Mouse (Mus musculus): ENCODE measurements at regions not wholly inside any gene's neighbourhood (a gene's known extent, or its start where the extent isn't known, plus 50 kb on each side); places are given as distances from the start of the nearest gene placed in this dataset.

- Histone ChIP-seq H3ac (ENCODE audit: control insufficient read depth, insufficient read length, low read depth) (no peak overlapping the region), H3K4me3 (ENCODE audit: insufficient read depth, poor library complexity, severe bottlenecking) (no peak overlapping the region), H3K27me3 (ENCODE audit: control insufficient read depth, insufficient read depth, insufficient read length) (no peaks in the 10 kb centered on the region), H3K79me2 (ENCODE audit: control insufficient read depth, insufficient read depth) (no peaks in the 10 kb centered on the region), H3K36me3 (ENCODE audit: control insufficient read depth, insufficient read depth) (no peaks in the 10 kb centered on the region), H3K79me3 (ENCODE audit: low read depth) (no peaks in the 10 kb centered on the region)
- TF ChIP-seq FOSL1 (IDR thresholded peaks at IDR 0.05; ENCODE audit: insufficient read depth, low read length, poor library complexity, severe bottlenecking): no peak
- TF ChIP-seq MYOD1 (IDR thresholded peaks at IDR 0.05; ENCODE audit: control insufficient read depth, insufficient read length, low read depth): peak; percentile 89
- peak; percentile 60 for TF ChIP-seq CEBPB (IDR thresholded peaks at IDR 0.05; ENCODE audit: low read depth)
These were observed 588.5 kb upstream of the Atp2b1 start for GRCm38 (mm10) chr10:98325720-98326119.

- H3K79me2 ChIP-seq (ENCODE audit: control insufficient read depth, insufficient read depth): no peaks in the 10 kb centered on the region
- H3ac ChIP-seq (ENCODE audit: control insufficient read depth, insufficient read length, low read depth): no peak overlapping the region
- H3K79me3 ChIP-seq (ENCODE audit: low read depth): no peaks in the 10 kb centered on the region
- H3K27me3 ChIP-seq (ENCODE audit: control insufficient read depth, insufficient read depth, insufficient read length): no peaks in the 10 kb centered on the region
- H3K36me3 ChIP-seq (ENCODE audit: control insufficient read depth, insufficient read depth): no peaks in the 10 kb centered on the region
- TF ChIP-seq CEBPB (IDR thresholded peaks at IDR 0.05; ENCODE audit: low read depth) (peak; percentile 24), FOSL1 (IDR thresholded peaks at IDR 0.05; ENCODE audit: insufficient read depth, low read length, poor library complexity, severe bottlenecking) (no peak), USF1 (IDR thresholded peaks at IDR 0.05; ENCODE audit: low read depth) (no peak), MYOD1 (IDR thresholded peaks at IDR 0.05; ENCODE audit: control insufficient read depth, insufficient read length, low read depth) (no peak)
- H3K4me3 ChIP-seq (ENCODE audit: insufficient read depth, poor library complexity, severe bottlenecking): no peak overlapping the region
These were observed 581.5 kb upstream of the Atp2b1 start for GRCm38 (mm10) chr10:98332682-98333081.

GRCm38 (mm10) chr10:98333411-98334067 is 580.7 kb upstream of the Atp2b1 start:
- no peaks in the 10 kb centered on the region for H3K79me2 ChIP-seq (ENCODE audit: control insufficient read depth, insufficient read depth)
- peak; percentile 8 for TF ChIP-seq CEBPB (IDR thresholded peaks at IDR 0.05; ENCODE audit: low read depth)
- no peak for TF ChIP-seq MYOG (IDR thresholded peaks at IDR 0.05; ENCODE audit: control insufficient read depth, extremely low read depth, insufficient read length)
- TF ChIP-seq FOSL1 (IDR thresholded peaks at IDR 0.05; ENCODE audit: insufficient read depth, low read length, poor library complexity, severe bottlenecking): no peak
- no peak overlapping the region for H3K4me3 ChIP-seq (ENCODE audit: insufficient read depth, poor library complexity, severe bottlenecking)
- no peaks in the 10 kb centered on the region for H3K36me3 ChIP-seq (ENCODE audit: control insufficient read depth, insufficient read depth)
- peak overlapping the region; percentile 41 for H3ac ChIP-seq (ENCODE audit: control insufficient read depth, insufficient read length, low read depth)
- no peaks in the 10 kb centered on the region for H3K79me3 ChIP-seq (ENCODE audit: low read depth)
- no peaks in the 10 kb centered on the region for H3K27me3 ChIP-seq (ENCODE audit: control insufficient read depth, insufficient read depth, insufficient read length)

GRCm38 (mm10) chr10:98343827-98344226 is 570.4 kb upstream of the Atp2b1 start:
- Histone ChIP-seq H3K4me3 (ENCODE audit: insufficient read depth, poor library complexity, severe bottlenecking) (no peak overlapping the region), H3K79me2 (ENCODE audit: control insufficient read depth, insufficient read depth) (no peaks in the 10 kb centered on the region), H3K79me3 (ENCODE audit: low read depth) (no peaks in the 10 kb centered on the region), H3K27me3 (ENCODE audit: control insufficient read depth, insufficient read depth, insufficient read length) (no peaks in the 10 kb centered on the region), H3ac (ENCODE audit: control insufficient read depth, insufficient read length, low read depth) (no peak overlapping the region), H3K36me3 (ENCODE audit: control insufficient read depth, insufficient read depth) (no peaks in the 10 kb centered on the region)
- TF ChIP-seq MYOD1 (IDR thresholded peaks at IDR 0.05; ENCODE audit: control insufficient read depth, insufficient read length, low read depth) (no peak), FOSL1 (IDR thresholded peaks at IDR 0.05; ENCODE audit: insufficient read depth, low read length, poor library complexity, severe bottlenecking) (no peak), MAX (IDR thresholded peaks at IDR 0.05) (no peak), USF1 (IDR thresholded peaks at IDR 0.05; ENCODE audit: low read depth) (no peak), MYOG (IDR thresholded peaks at IDR 0.05; ENCODE audit: control insufficient read depth, extremely low read depth, insufficient read length) (no peak), CEBPB (IDR thresholded peaks at IDR 0.05; ENCODE audit: low read depth) (no peak), CTCF (IDR thresholded peaks at IDR 0.05; ENCODE audit: control insufficient read depth, insufficient read depth, insufficient read length) (no peak)

GRCm38 (mm10) chr10:98349466-98349865 is 564.7 kb upstream of the Atp2b1 start:
- no peaks in the 10 kb centered on the region for H3K27me3 ChIP-seq (ENCODE audit: control insufficient read depth, insufficient read depth, insufficient read length)
- no peak overlapping the region for H3ac ChIP-seq (ENCODE audit: control insufficient read depth, insufficient read length, low read depth)
- TF ChIP-seq FOSL1 (IDR thresholded peaks at IDR 0.05; ENCODE audit: insufficient read depth, low read length, poor library complexity, severe bottlenecking) (no peak), USF1 (IDR thresholded peaks at IDR 0.05; ENCODE audit: low read depth) (no peak), MYOG (IDR thresholded peaks at IDR 0.05; ENCODE audit: control insufficient read depth, extremely low read depth, insufficient read length) (no peak), MYOD1 (IDR thresholded peaks at IDR 0.05; ENCODE audit: control insufficient read depth, insufficient read length, low read depth) (no peak), MAX (IDR thresholded peaks at IDR 0.05) (no peak), CEBPB (IDR thresholded peaks at IDR 0.05; ENCODE audit: low read depth) (no peak), CTCF (IDR thresholded peaks at IDR 0.05; ENCODE audit: control insufficient read depth, insufficient read depth, insufficient read length) (no peak)
- H3K79me2 ChIP-seq (ENCODE audit: control insufficient read depth, insufficient read depth): no peaks in the 10 kb centered on the region
- H3K36me3 ChIP-seq (ENCODE audit: control insufficient read depth, insufficient read depth): no peaks in the 10 kb centered on the region
- H3K4me3 ChIP-seq (ENCODE audit: insufficient read depth, poor library complexity, severe bottlenecking): no peak overlapping the region
- no peaks in the 10 kb centered on the region for H3K79me3 ChIP-seq (ENCODE audit: low read depth)

- H3K27me3 ChIP-seq (ENCODE audit: control insufficient read depth, insufficient read depth, insufficient read length): no peaks in the 10 kb centered on the region
- TF ChIP-seq MAX (IDR thresholded peaks at IDR 0.05) (no peak), USF1 (IDR thresholded peaks at IDR 0.05; ENCODE audit: low read depth) (no peak), CEBPB (IDR thresholded peaks at IDR 0.05; ENCODE audit: low read depth) (no peak), FOSL1 (IDR thresholded peaks at IDR 0.05; ENCODE audit: insufficient read depth, low read length, poor library complexity, severe bottlenecking) (no peak), CTCF (IDR thresholded peaks at IDR 0.05; ENCODE audit: control insufficient read depth, insufficient read depth, insufficient read length) (no peak), MYOD1 (IDR thresholded peaks at IDR 0.05; ENCODE audit: control insufficient read depth, insufficient read length, low read depth) (no peak), MYOG (IDR thresholded peaks at IDR 0.05; ENCODE audit: control insufficient read depth, extremely low read depth, insufficient read length) (no peak)
- no peaks in the 10 kb centered on the region for H3K79me2 ChIP-seq (ENCODE audit: control insufficient read depth, insufficient read depth)
These were observed 563.8 kb upstream of the Atp2b1 start for GRCm38 (mm10) chr10:98350318-98350926.

More at GRCm38 (mm10) chr10:98350318-98350926, 563.8 kb upstream of the Atp2b1 start:
- Histone ChIP-seq H3K79me3 (ENCODE audit: low read depth) (no peaks in the 10 kb centered on the region), H3K36me3 (ENCODE audit: control insufficient read depth, insufficient read depth) (no peaks in the 10 kb centered on the region), H3ac (ENCODE audit: control insufficient read depth, insufficient read length, low read depth) (no peak overlapping the region), H3K4me3 (ENCODE audit: insufficient read depth, poor library complexity, severe bottlenecking) (no peak overlapping the region)

Data from C2C12 (cell line).